Mouse (Mus musculus) telencephalon, adult 2 months (tissue): ENCODE data around the gene Ttc39a.
A peak's percentile ranks its signal among the peaks of the same experiment; 100 is the strongest.
"Not testable (repeated sequence)": the region's sequence is repeated elsewhere in the genome, so short reads cannot be mapped to it uniquely, and the experiment has no call there.

Source experiments
- DNase-seq: peaks from one replicate; pipeline ENCODE4 v3.0.0-alpha.2; 2011; ENCODE audit warnings: low read depth, low spot score

Ttc39a gene

DNA sequence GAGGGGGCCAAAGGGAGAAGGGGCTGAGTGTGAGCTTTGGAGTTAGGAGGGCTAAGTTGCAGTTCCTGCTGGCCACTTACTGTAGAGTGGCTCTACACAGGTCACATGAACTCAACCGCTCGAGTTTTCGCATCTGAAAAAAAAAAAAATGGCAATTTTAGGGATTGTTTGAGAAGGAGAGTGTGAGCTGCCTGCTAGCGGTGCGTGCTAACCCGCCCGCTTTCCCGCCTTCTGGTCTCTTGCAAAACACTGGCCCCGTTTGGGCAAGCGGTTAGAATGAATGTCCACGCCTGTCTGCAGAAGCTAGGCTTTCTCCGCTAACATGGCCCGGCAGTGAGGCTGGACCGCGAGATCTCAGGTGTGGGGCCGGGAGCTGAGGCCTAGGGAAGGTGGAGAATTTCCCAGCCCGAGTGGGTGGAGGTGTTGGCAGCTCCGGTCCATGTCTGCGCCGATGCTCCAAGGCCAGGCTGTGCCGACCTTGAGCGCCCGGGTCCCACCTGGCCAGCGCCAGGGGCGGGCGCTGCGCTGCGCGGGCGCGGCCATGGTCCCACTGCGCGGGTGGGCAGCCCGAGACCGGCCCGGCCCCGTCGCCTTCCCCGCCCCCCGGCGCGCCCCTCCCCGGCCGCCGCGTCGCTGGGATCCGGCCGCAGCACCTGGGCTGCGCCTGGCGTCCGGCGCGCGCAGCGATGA is at the start of gene Ttc39a:
TSS of gene Ttc39a (plus strand) at position 138 of the 690 bp plus-strand sequence.
- DNase-seq, result no peak

- no peak for DNase-seq
These were observed 28.3 kb upstream of the Ttc39a start for GRCm38 (mm10) chr4:109378107-109378506.

GRCm38 (mm10) chr4:109382457-109382856 is 24.0 kb upstream of the Ttc39a start:
- no peak for DNase-seq

GRCm38 (mm10) chr4:109385599-109385998 is 20.8 kb upstream of the Ttc39a start:
- DNase-seq, result peak; percentile 28

- no peak for DNase-seq
These were observed 13.1 kb upstream of the Ttc39a start for GRCm38 (mm10) chr4:109393229-109393779.

DNA sequence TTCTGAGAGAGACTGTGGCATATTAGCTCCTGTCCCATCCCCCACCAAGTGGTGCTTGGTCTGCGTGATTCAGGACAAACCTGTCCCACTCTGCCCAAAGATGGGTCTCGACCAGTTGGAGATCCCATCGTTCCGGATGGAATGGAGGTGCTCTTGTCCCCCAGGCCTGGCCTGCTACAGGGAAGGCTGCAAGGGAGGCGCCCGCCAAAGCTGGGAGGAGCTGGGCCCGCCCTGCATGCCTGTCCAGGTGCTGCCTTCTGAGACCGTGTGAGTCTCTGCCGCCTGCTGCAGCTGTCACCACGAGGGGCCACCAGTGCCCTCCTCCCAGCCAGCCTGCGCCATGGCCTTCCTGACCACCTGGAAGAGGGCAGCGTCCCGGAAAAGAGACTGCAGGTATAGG is 12.5 kb upstream of the Ttc39a start:
- no peak for DNase-seq

GRCm38 (mm10) chr4:109394314-109395074 is 11.9 kb upstream of the Ttc39a start:
- no peak for DNase-seq

DNA sequence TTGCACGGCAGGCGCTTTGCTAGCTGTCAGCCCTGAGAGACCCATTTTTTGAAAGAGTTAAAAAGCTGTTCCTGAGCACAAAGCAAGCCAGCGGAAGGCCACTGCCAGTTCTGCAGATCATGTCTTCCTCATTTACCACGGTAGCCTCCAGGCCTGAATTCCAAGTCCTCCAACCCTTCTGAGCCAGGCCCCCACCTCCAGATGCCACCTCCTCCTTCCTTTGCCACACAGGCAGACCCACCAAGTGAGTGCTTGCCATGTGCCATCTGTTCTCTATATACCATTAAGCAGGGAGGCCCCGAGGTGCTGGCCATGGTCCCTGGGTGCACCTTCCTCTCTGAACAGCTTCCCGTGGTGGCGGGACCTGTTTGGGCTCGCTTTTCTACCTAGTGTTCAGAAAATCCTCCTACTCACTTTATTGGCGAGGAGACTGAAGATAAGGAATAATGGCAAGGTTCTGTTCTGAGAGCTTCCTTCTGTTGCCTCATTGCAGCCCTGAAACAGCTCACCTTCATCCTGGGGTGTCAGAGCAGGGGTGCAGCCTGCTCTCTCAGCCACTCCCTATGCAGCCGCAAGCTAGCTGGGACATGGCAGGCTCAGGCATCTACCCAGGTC is 6.0 kb upstream of the Ttc39a start:
- DNase-seq, result no peak

- no peak for DNase-seq
These were observed 5.2 kb upstream of the Ttc39a start for GRCm38 (mm10) chr4:109401176-109401689.

DNA sequence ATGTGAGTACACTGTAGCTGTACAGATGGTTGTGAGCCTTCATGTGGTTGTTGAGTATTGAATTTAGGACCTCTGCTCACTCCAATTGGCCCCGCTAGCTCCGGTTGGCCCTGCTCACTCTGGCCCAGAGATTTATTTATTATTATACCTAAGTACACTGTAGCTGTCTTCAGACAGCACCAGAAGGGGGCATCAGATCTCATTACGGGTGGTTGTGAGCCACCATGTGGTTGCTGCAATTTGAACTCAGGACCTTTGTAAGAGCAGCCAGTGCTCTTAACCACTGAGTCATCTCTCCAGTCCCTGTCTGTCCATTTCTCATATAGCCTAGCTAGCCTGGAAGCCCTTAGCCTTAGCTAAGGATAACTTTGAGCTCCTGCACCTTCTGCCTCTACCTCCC is 1.5 kb upstream of the Ttc39a start:
- DNase-seq, result not testable (repeated sequence)

DNA sequence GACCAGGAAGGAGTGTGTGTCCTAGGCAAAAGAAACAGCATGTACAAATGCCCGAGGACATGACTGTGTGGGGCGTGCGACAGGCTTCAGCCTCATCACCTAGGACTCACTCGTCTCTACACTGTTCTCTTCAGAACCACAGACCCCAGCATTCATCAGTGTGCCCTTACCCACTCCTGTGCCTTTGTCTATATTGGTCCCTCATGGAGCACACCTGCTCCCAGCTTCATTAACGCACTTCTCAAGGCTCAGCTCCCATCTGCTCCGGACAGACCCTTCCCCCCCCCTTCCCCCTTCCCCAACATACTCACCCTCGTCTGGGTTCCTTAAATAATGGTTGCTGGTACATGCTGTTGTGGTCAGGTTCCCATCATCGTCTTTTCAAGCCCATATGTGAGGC is 1.0 kb upstream of the Ttc39a start:
- DNase-seq, result no peak

- peak; percentile 43 for DNase-seq
These were observed 353 bp upstream of the Ttc39a start for GRCm38 (mm10) chr4:109406054-109406485.

DNA sequence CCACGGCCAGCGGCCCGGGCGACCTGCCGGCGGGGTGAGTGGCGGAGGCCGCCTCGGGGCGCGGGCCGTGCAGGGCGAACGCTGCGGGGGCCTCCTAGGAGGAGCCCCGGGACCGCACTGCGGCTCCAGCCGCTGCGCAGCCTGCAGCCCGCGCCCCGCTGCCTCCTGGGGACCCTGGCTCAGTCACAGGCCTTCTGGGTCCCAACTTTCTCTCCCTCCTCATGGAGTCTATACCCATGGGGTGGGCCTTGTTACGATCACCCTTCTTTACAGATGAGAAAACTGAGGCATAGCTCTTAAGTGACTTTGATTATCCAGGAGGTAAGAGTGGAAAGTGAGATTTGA is 725 bp downstream of the Ttc39a start:
- no peak for DNase-seq

- no peak for DNase-seq
These were observed 1.5 kb downstream of the Ttc39a start for GRCm38 (mm10) chr4:109407701-109408485.

- DNase-seq, result no peak
These were observed 4.4 kb downstream of the Ttc39a start for GRCm38 (mm10) chr4:109410681-109411376.

- DNase-seq, result no peak
These were observed 5.0 kb downstream of the Ttc39a start for GRCm38 (mm10) chr4:109411377-109411967.

GRCm38 (mm10) chr4:109412233-109412632 is 5.8 kb downstream of the Ttc39a start:
- no peak for DNase-seq

GRCm38 (mm10) chr4:109417998-109418397 is 11.6 kb downstream of the Ttc39a start:
- DNase-seq, result no peak

- no peak for DNase-seq
These were observed 12.6 kb downstream of the Ttc39a start for GRCm38 (mm10) chr4:109419017-109419416.

DNA sequence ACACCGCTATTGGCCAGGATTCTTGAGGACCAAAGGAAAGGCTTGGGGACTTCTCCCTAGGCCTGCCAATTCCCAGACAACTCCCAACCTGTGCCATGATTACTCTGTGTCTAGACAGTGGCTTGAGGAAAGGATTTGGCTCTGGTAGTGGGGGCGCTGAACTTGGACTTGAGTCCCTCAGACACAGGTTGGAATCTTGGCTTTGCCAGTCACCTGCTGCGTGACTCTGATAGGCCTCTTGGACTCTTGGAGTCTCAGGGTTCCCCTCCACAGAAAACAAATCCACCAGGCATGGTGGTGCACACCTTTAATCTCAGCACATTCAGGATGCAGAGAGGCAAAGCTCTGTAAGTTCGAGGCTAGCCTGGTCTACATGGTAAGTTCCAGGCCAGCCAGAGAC is 13.1 kb downstream of the Ttc39a start:
- no peak for DNase-seq
